In the genomic region with DNA sequence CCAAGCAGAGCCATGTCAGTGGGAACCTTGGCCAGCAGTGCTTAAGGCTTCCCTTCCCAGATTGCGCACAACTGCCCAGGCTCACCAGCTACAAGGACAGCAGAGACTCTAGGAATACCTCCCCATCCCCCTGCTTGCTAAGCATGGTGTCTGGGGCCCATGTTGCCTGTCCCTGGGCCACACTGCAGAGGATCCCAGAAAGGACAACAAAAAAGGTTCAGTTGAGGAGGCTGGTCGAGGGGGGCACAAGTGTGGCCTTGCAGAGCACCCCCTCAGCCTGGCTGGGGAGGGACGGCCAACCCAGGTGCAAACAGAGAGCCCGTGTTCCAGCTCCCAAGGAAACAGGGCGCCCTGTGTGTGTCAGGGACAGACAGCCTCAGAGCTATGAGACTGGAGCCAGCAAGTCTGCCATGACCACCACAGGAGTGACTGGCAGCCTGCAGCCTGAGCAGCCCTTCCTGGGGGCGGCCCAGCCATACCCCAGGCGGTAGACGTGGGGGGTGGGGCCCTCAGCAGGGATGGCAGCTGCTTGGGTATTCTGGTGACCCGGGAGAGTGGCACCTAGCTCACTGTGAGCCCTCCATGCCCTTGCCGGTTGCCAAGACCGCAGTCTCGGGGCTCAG, we compare ENCODE assay signal across 13 mouse cellular contexts. TPM values are rescaled to one million over a fixed set of nuclear protein-coding genes. Genes with fewer than 3 reads are reported as not detected.
DNase-seq lines count a peak whose midpoint lies in the region; ATAC-seq lines count a peak whose summit lies in the region.
"Had no signal": no experiment of that assay in that cellular context is flagged by ENCODE, and none has a peak within 500 bp of the region (broad histone marks: within the 10 kb centered on the region; RNA-seq: fewer than 3 reads in every experiment).

No protein-coding gene starts in this region.

- H3K9me3 ChIP-seq in hindbrain, embryonic 10.5 days = 0 out of 2 replicates have a peak, but pooled peaks cover 2% of the 10 kb centered on the region
- H3K9me3 ChIP-seq in hindbrain, embryonic 11.5 days (ENCODE audit: control insufficient read depth, low read length) = no peaks in the 10 kb centered on the region
- no peaks in the 10 kb centered on the region for H3K9me3 ChIP-seq in neural tube, embryonic 12.5 days
- no peaks in the 10 kb centered on the region for H3K9me3 ChIP-seq in hindbrain, embryonic 14.5 days (ENCODE audit: control insufficient read depth, low read length)

- DNase-seq in hindbrain, embryonic 10.5 days (ENCODE audit: low spot score) = no peak
- no peak for DNase-seq in hindbrain, embryonic 11.5 days (ENCODE audit: low spot score)
- DNase-seq in neural tube, embryonic 10.5 days (ENCODE audit: extremely low spot score, low spot score) = no peak
- DNase-seq in hindbrain, embryonic 14.5 days (ENCODE audit: low spot score) = no peak
- peak; percentile 53 for DNase-seq in right cerebral cortex, postnatal 14 days
- DNase-seq in urinary bladder, adult 18-20 months (ENCODE audit: low spot score in 2 of 2) = no peak
- DNase-seq: cerebellum, adult 9-11 months; heart, postnatal 10 days had no signal

- no peak for ATAC-seq in hindbrain, embryonic 11.5 days (ENCODE audit: low FRiP score)
- 0 out of 2 replicates have a peak, but pooled peaks have one; percentile 25 for ATAC-seq in neural tube, embryonic 12.5 days (ENCODE audit: low FRiP score, low read depth)
- ATAC-seq in hindbrain, embryonic 14.5 days (ENCODE audit: low FRiP score) = 0 out of 2 replicates have a peak, but pooled peaks have one; percentile 54
- ATAC-seq in megakaryocyte progenitor cell, adult 5-6 weeks (replicated peaks; ENCODE audit: poor library complexity) = no peak
- ATAC-seq: CD4-positive, CD25-positive, alpha-beta regulatory T cell, adult 4 months had no signal

- no peak overlapping the region for H3K4me2 ChIP-seq in hindbrain, embryonic 11.5 days (replicated peaks; ENCODE audit: low read depth, low read length)
- no peak overlapping the region for H3K4me2 ChIP-seq in neural tube, embryonic 12.5 days (replicated peaks)
- H3K4me2 ChIP-seq in hindbrain, embryonic 14.5 days (replicated peaks) = no peak overlapping the region
- H3K4me2 ChIP-seq: midbrain, embryonic 11.5 days had no signal

- no peak overlapping the region for H3K4me3 ChIP-seq in hindbrain, embryonic 10.5 days
- H3K4me3 ChIP-seq in hindbrain, embryonic 11.5 days (ENCODE audit: low read depth, low read length) = no peak overlapping the region
- H3K4me3 ChIP-seq in neural tube, embryonic 12.5 days = no peak overlapping the region
- no peak overlapping the region for H3K4me3 ChIP-seq in hindbrain, embryonic 14.5 days (replicated peaks; ENCODE audit: low read length)

- H3K4me1 ChIP-seq in hindbrain, embryonic 10.5 days (replicated peaks) = peaks cover 42% of the 10 kb centered on the region
- peaks cover 5% of the 10 kb centered on the region for H3K4me1 ChIP-seq in hindbrain, embryonic 11.5 days (replicated peaks; ENCODE audit: control insufficient read depth, insufficient read depth, low read length)
- peaks cover 27% of the 10 kb centered on the region for H3K4me1 ChIP-seq in neural tube, embryonic 12.5 days
- peaks cover 11% of the 10 kb centered on the region; the same call in 1 of the 2 replicates for H3K4me1 ChIP-seq in hindbrain, embryonic 14.5 days (replicated peaks; ENCODE audit: control insufficient read depth, insufficient read depth, low read length)

- H3K27ac ChIP-seq in hindbrain, embryonic 10.5 days = peak overlapping the region; percentile 73
- no peak overlapping the region for H3K27ac ChIP-seq in hindbrain, embryonic 11.5 days (ENCODE audit: low read depth, low read length)
- no peak overlapping the region for H3K27ac ChIP-seq in neural tube, embryonic 12.5 days
- H3K27ac ChIP-seq in hindbrain, embryonic 14.5 days = no peak overlapping the region
- H3K27ac ChIP-seq: liver, embryonic 14.5 days had no signal

- no peaks in the 10 kb centered on the region for H3K27me3 ChIP-seq in hindbrain, embryonic 10.5 days (ENCODE audit: insufficient read depth, poor library complexity, severe bottlenecking)
- no peaks in the 10 kb centered on the region for H3K27me3 ChIP-seq in hindbrain, embryonic 11.5 days (ENCODE audit: control insufficient read depth, insufficient read depth, low read length)
- no peaks in the 10 kb centered on the region for H3K27me3 ChIP-seq in neural tube, embryonic 12.5 days (replicated peaks)
- H3K27me3 ChIP-seq in hindbrain, embryonic 14.5 days (ENCODE audit: control insufficient read depth, insufficient read depth, low read length) = no peaks in the 10 kb centered on the region

- no peak overlapping the region for H3K9ac ChIP-seq in hindbrain, embryonic 11.5 days (ENCODE audit: low read depth, low read length)
- no peak overlapping the region for H3K9ac ChIP-seq in neural tube, embryonic 12.5 days
- no peak overlapping the region for H3K9ac ChIP-seq in hindbrain, embryonic 14.5 days
- H3K9ac ChIP-seq: liver, embryonic 14.5 days had no signal

- peaks cover 9% of the 10 kb centered on the region; the same call in 1 of the 2 replicates for H3K36me3 ChIP-seq in hindbrain, embryonic 10.5 days
- H3K36me3 ChIP-seq in hindbrain, embryonic 11.5 days (ENCODE audit: control insufficient read depth, insufficient read depth, low read length) = no peaks in the 10 kb centered on the region
- no peaks in the 10 kb centered on the region; the same call in 1 of the 2 replicates for H3K36me3 ChIP-seq in neural tube, embryonic 12.5 days
- no peaks in the 10 kb centered on the region for H3K36me3 ChIP-seq in hindbrain, embryonic 14.5 days (replicated peaks; ENCODE audit: control insufficient read depth, insufficient read depth)

- WGBS in hindbrain, embryonic 10.5 days = 57% methylated on average over 12 of the region's 12 CpGs
- 66% methylated on average over 12 of the region's 12 CpGs for WGBS in hindbrain, embryonic 11.5 days
- WGBS in neural tube, embryonic 12.5 days = 56% methylated on average over 12 of the region's 12 CpGs
- 46% methylated on average over 12 of the region's 12 CpGs for WGBS in hindbrain, embryonic 14.5 days

RNA-seq across cellular contexts. Expression of gene Gng13, which starts 53.6 kb away (rescaled TPM):
- 2.4 and 4.4 TPM in 2 replicates for polyA plus RNA-seq in hindbrain, embryonic 10.5 days (2016; fragmentation: Nextera tagmentation; extraction: Ambion mirVana)
- 1.8 and 2.5 TPM in 2 replicates for polyA plus RNA-seq in hindbrain, embryonic 11.5 days (2014; fragmentation: Nextera tagmentation; extraction: Ambion mirVana)
- 1.6 and 2.1 TPM in 2 replicates for polyA plus RNA-seq in neural tube, embryonic 12.5 days (2016; fragmentation: Nextera tagmentation; extraction: Ambion mirVana)
- 8.1 and 10.0 TPM in 2 replicates for polyA plus RNA-seq in hindbrain, embryonic 14.5 days (2014; fragmentation: Nextera tagmentation; extraction: Ambion mirVana)
- total RNA-seq in megakaryocyte progenitor cell, adult 5-6 weeks (2015) = not detected in 2 replicates
- 0.34 TPM in 1 of 2 replicates, not detected in the other for total RNA-seq in megakaryocyte progenitor cell, adult 5-6 weeks (2017)
- polyA plus RNA-seq: CD4-positive, CD25-positive, alpha-beta regulatory T cell, adult 4 months; liver, embryonic 14.5 days had no signal

Comparison
In these comparisons a context has a peak if more than half of its experiments do, and no peak if none do; other contexts are left out.
1. ATAC-seq: peak in neural tube, embryonic 12.5 days (single experiment) and hindbrain, embryonic 14.5 days (single experiment); none in hindbrain, embryonic 11.5 days (single experiment) and megakaryocyte progenitor cell, adult 5-6 weeks (single experiment).